Mouse (Mus musculus): ENCODE results near the gene Cyp1a1. TPM values are rescaled to one million over a fixed set of nuclear protein-coding genes. Genes with fewer than 3 reads are reported as not detected.
"Not testable (repeated sequence)": the region's sequence is repeated elsewhere in the genome, so short reads cannot be mapped to it uniquely, and the experiment has no call there.

The Cyp1a1 gene
- total RNA-seq, 2 experiments from 2014 or later = 0.12 to 0.13 TPM

DNA sequence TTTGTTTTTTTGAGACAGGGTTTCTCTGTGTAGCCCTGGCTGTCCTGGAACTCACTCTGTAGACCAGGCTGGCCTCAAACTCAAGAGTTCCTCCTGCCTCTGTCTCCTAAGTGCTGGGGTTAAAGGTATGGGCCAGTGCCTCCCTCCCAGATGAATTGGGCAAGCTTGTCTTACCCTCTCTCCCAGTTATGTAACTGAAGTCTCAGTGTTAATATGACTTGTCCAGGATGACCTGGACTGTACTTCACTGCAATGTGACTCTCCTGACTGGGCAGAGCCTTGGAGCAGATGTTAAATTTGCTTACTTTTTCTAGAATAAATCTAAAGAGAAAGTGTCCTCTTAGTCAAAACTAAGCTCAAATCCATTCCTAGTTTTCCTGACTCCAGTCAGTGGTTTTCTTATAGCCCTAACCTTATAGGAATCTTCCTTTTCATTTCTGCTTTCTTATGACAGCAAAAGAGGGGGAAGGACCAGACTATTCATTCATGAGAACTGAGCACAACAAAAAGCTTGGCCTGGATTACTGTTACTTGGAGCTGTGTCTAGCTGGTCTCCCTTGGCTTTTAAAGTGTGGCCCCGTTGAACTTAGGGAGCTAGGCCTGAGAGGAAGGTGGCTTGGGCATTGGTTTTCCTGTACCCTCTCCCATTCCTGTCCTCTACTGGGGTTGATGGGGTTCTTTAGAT, 10.9 kb downstream of the Cyp1a1 start:
- DNase-seq (ENCODE audit: low spot score in 2 of 2) = peak in 1 of 2 experiments; percentile 26

DNA sequence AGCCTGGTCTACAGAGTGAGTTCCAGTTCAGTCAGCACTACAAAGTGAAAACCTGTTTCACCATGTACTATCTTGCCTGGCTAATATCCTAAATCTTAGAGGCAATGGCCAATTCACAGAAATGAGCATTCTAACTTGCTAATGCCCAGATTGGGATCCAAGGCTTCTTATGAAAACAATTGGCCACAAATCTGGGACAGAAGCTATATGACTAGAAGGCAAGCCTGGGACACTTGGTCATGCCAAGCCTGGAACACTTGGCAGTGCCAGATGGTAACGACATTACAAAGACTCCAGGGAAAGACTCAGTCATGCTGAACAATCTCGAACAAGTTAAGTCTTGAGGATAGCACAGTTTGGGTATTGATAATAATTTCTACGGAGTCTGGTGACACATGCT, 18.8 kb downstream of the Cyp1a1 start:
- DNase-seq (ENCODE audit: low spot score in 2 of 2) = no peak

DNA sequence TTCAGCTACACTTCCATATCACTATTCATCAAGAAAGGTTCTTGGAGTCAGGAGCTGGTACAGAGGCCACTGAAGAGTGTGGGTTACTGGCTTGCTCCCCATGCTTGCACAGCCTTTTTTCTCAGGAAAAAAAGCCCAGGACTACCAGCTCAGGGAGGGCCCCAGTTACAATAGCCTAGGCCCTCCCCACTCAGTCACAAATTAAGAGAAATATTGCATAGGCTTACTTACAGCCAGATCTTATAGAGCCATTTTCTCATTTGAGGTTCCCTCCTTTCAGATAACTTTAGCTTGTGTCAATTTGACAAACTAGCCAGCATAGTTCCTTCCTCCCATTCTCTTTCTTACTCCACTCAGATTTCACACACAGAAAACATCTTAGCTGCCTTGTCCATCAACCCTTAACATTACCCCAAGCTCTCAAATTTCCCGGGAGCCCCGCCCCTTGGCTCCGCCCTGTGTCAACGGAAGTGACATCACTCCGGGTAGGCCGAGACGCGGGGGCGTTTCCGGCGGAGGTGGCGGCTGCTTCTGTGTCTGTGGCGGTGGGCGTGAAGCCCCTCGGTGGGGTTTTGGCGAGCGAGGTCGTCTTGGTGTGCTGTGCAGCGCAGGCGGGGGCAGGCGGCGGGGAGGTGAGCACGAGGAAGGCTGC, 20.5 kb downstream of the Cyp1a1 start, which contains the start of gene Edc3:
Gene Edc3 (plus strand): TSS at position 473 of the 652 bp plus-strand sequence.
- peak; percentile 67 to 88 for DNase-seq (ENCODE audit: low spot score in 2 of 2)

DNA sequence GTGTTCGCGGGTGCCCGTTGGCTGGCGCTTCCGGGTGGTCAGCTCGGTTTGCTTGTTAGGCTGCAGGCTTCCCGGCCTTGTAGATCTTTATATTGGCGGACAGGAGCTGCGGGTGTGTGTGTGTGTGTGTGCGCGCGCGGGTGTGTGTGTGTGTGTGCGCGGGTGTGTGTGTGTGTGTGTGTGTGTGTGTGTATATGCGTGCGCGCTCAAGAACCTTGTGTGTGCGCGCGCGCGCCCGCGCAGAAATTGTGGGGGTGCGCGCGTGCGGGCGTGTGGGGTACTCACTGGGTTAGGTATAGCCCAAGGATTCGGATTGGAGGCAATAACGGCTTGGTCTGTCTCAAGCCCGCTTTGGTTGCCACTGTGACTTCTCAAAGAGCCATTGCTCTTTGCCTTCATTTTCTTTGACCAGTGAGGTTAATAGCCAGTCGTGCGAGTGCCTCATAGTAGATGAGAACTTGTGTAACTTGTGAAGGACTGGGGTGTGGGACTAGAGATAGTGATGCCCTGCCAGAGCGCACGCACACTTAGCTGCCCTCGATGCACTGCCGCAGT, 21.1 kb downstream of the Cyp1a1 start:
- peak; percentile 14 to 71 for DNase-seq (ENCODE audit: low spot score in 2 of 2)

DNA sequence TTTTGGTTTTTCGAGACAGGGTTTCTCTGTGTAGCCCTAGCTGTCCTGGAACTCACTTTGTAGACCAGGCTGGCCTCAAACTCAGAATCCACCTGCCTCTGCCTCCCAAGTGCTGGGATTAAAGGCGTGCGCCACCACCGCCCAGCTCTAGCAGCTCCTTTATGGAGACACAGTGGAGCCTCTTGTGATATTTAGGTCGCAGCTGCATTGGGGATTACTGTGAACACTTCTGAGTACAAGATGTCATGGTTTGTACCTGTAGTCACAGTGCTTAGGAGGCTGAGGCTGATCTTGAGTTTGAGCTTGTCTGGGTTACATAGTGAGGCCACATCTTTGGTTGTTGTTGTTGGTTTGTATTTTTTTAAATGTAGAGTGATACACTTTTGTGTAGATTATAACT, 22.5 kb downstream of the Cyp1a1 start:
- not testable (repeated sequence) for DNase-seq (ENCODE audit: low spot score in 2 of 2)

DNA sequence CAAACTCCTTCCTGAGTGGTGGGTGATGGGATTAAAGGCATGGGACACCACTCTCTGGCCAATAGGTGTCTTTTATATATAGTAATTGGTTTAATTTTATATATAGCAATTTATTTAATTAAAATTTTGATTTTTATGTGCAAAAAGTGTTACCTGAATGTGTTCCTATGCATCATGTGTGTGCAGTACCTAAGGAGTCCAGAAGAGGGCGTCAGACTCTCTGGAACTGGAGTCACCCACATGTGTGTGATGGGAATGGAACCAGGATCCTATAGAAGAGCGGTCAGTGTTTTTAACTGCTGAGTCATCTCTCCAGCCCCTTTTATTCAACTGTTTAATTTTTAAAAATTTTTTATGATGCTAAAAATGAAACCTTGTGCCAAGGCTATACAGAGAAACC, 24.5 kb downstream of the Cyp1a1 start:
- no peak for DNase-seq (ENCODE audit: low spot score in 2 of 2)

DNA sequence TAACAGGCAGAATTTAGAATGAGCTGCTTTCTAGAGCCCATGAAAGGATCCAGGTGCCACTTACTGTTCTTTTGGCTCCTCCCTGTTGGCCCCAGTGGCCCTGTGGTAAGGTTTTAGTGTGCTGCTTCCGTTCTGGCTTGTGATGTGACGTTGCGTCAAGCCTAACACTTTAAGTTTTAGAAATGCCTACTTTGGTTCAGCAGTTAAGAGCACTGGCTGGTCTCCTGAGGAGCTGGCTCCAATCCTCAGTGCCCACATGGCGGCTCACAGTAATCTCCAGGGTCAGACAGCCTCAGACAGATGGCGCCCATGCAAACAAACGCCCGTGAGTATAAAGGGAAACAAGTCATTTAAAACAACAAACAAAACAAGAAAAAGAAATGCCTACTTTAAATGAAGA, 30.7 kb downstream of the Cyp1a1 start:
- DNase-seq (ENCODE audit: low spot score in 2 of 2) = no peak

DNA sequence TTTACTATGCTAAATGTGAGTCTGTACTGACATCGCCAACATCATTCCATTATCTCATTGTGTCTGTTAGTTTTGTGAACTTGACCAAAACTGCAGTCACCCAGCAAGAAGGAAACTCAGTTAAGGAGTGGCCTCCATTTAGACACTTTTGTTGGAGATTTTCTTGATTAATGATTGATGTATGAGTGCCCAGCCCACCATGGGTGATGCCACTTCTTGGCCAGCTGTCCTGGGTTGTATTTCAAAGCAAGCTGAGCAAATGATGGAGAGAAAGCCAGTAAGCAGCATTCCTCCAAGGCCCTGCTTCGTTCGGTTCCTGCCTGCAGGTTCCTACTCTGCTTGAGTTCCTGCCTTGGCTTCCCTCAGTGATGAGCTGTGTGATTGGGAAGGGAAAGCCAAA, 33.0 kb downstream of the Cyp1a1 start:
- no peak for DNase-seq (ENCODE audit: low spot score in 2 of 2)

DNA sequence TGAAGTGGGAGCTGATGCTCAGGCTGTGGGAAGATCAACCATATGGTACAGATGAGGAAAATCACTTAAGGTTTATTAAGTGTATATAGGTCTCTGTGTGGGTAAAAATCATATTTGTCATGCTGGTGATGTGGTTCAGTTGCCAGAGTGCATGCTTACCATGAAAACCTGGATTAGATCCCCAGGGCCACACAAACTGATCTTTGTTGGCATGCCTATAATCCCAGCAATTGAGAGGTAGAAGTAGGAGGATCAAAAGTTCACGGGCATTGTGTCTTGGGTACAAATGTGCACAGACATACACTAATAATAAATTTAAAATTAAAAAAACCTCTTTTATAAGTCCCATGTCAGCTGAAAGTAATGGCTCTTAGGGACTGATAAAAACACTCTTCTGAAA, 34.6 kb downstream of the Cyp1a1 start:
- DNase-seq (ENCODE audit: low spot score in 2 of 2) = no peak

DNA sequence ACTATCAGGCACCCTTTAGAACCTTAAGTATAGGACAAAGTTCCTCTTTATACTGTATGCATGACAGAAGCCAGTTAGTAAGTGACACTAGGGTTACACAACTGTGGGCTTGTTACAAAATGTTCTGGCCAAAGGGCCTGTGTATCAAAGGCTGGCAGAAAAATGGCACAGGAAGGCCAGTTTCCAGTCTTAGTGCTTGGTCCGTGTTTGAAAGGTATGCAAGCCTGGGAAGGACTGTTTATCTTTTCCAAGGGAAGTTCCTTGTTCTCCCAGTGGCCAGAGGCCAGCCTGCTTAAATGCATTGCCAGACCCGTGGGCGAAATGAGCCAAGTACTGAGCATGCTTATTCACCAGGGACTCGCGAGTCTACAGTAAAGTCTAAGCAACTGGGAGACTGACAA, 35.6 kb downstream of the Cyp1a1 start:
- DNase-seq (ENCODE audit: low spot score in 2 of 2) = peak in 1 of 2 experiments; percentile 68

DNA sequence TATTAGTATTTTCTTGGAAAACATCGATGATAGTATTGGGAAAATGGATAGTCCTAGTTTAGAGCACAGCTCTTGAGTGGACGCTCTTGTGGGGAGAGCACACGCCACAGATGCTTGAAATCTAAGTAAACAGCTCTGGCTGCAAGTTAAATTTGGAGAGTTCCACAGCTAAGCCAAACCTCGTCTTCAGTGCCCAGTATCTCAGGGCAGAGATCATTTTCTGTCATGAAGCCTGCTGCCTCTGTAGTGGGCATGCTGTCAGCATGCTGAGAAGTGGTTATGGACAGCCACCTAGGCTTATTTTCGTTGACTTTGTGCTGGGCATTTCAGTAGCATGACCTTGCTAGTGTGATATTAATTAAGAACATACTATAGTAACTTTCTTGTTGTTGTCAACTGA, 36.1 kb downstream of the Cyp1a1 start:
- DNase-seq (ENCODE audit: low spot score in 2 of 2) = no peak

DNA sequence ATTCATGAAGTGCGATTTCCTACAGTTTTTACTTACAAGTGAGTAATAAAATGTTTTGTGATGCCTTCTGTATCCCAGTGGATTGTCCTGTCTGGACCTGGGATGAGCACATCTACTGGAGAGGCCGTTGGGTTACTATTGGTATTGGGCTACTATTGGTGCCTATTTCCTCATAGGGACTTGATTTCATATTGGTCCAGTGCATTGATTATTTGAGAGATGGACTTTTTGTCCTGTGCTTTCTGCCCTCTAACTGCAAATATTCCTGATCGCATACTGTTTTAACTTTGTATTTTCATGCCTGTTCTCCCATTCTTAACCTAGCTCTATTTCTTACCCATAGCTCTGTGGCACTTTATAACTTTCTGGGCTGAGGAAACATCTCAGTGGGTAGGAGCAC, 37.0 kb downstream of the Cyp1a1 start:
- no peak for DNase-seq (ENCODE audit: low spot score in 2 of 2)

DNA sequence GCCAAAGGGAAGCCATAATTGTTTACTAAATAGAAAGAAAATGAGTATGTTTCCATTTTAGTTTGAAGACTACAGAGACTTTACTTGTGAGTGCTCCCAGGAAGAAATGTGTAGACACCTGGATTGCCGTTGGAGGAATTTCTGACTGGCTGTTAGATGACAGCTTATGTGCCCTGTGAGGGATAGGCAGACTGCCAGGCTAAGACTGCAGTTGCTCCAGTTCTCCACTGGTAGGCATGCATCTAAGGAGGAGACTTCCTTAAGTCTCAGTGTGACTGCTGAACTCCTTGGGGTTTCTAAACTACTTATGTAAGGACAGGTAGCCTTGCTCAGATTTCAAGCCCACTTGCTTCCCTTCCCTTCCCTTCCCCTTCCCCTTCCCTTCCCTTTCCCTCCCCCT, 40.6 kb downstream of the Cyp1a1 start:
- DNase-seq (ENCODE audit: low spot score in 2 of 2) = no peak

DNA sequence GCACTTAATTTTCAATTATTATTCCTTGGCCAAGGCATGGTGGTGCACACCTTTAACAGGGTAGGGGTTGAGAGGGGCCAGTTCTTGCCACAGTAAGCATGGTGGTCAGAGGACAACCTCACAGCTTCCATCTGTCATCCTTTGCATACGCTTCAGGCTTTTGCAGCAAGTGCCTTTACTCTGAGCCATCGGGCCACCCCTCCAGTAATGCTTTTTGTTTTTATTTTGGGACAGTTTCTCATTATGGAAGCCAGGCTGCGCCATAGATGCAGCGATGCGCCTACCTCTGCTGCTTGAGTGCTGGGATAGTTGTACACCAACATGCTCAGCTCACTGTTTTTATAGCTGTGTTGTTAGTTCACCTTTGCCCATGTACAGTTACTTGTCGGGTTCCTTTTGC, 45.9 kb downstream of the Cyp1a1 start:
- no peak for DNase-seq (ENCODE audit: low spot score in 2 of 2)

DNA sequence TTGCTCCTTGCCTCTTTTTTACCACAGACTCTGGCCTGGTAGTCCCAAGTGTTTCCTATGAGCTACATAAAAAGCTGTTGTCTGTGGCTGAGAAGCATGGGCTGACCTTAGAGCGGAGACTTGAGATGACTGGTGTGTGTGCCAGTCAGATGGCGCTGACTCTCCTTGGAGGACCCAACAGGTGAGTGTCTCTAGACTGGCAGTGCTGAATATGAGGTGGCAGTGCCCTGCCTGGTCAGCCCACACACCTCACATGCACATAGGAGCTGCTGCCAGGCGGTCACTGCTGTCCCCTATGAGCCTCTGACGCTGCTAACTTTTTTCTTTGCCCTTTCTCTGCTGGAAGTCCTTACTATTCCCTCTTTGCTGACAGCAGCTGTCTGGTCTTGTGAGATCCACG, 52.1 kb downstream of the Cyp1a1 start:
- no peak for DNase-seq (ENCODE audit: low spot score in 2 of 2)

DNA sequence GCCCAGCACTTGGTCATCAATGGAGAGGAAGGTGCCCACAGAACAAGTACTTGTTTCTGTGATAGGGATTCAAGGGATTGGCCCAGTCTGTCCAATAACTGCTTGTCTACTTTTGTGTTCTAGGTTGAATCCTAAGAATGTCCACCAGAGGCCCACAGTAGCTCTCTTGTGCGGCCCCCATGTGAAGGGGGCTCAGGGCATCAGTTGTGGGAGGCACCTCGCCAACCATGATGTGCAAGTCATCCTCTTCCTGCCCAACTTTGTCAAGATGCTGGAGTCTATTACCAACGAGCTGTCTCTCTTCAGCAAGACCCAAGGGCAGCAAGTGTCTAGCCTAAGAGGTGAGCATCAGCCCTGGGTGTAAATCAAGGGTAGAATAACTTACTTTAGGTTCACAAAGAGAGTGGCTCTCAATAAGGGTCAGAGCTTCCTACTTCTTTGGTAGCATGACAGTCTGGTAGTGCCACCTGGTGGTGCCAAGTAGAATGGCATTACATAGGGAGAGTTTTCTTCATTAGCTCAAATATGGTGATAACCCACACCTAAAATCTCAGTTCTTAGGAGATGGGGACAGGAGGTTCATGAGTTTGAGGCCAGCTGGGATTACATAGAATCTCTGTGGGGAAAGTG, 56.8 kb downstream of the Cyp1a1 start:
- DNase-seq (ENCODE audit: low spot score in 2 of 2) = peak in 1 of 2 experiments; percentile 72

DNA sequence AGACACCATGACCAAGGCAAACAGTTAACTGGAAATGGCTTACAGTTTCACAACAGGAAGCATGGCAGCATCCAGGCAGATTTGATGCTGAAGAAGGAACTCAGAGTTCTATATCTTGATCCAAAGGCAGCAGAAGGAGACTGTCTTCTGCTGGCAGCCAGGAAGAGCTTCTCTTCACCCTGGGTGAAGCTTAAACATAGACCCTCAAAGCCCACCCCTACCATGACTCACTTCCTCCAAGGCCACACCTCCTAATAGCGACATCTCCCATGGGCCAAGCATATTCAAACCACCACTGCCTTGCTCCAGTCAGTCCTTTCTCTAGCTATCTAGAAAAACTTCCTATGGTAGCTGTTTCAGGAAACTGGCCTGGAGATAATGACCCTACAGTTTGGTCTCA, 59.3 kb downstream of the Cyp1a1 start:
- no peak for DNase-seq (ENCODE audit: low spot score in 2 of 2)

DNA sequence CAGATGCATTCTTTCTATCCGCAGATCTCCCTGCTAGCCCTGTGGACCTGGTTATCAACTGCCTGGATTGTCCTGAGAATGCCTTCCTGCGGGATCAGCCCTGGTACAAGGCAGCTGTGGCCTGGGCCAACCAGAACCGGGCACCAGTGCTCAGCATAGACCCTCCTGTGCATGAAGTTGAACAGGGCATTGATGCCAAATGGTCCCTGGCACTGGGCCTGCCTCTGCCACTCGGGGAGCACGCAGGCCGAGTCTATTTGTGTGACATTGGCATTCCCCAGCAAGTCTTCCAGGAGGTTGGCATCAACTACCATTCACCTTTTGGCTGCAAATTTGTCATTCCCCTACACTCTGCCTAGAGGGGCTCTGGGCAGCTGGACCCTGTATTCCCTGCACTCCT, 60.4 kb downstream of the Cyp1a1 start:
- DNase-seq (ENCODE audit: low spot score in 2 of 2) = peak in 1 of 2 experiments; percentile 34

DNA sequence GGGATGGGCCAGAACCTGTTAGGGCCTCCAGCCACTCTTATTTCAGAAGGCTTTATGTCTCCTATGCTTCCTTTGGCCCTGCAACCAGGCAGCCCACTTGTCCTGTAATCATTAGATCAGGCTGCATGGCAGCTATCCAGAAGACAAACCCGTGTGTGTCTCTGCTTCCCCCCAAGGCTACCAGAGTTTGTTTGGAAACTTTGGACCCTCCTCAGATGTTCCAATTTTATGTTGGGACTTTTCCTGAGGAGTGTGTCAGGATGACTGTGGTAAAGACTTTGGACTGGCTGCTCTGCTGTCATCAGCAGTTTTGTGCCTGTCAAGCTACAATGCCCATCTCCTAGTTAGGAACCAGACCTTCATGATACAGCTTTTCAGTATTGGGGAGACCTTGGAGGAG, 61.1 kb downstream of the Cyp1a1 start:
- no peak for DNase-seq (ENCODE audit: low spot score in 2 of 2)

DNA sequence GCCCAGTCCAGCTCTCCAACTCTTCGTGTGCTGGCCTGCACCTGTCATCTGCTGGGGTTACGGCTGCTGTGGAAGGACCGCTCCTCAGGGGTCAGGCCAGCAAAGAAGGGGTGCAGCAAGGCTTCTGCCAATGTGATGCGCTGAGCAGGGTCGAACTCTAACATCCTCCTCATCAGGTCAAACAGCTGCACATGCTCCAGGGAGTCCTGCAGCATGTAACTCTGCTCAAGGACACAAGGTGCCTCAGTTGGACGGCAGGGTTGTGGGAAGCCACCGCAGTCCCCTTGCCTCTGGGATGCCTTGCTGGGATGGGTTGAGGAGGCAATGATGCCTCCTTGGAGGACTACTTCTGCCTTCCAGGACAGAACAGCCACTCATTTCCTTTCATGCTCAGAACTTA, 63.2 kb downstream of the Cyp1a1 start:
- DNase-seq (ENCODE audit: low spot score in 2 of 2) = no peak
